Mouse (Mus musculus): ENCODE data around the gene Hoxa9. TPM values are rescaled to one million over a fixed set of nuclear protein-coding genes. Genes with fewer than 3 reads are reported as not detected.

Gene Hoxa9
- total RNA-seq (2021), result 10 to 100 TPM in 1 of 2 experiments, 1 to 10 TPM in 1; 7.8 to 11.2 TPM
- long read RNA-seq, experiment 1, transcript Hoxa9-201 (2 exons, 3,226 nt), result major isoform, 13 of 30 reads
- long read RNA-seq, experiment 1, transcript Hoxa9-202 (3 exons, 851 nt), result minor isoform, 9 of 30 reads
- long read RNA-seq, experiment 1, partial matches to known transcripts, result 0 of 30 reads
- long read RNA-seq, experiment 1, other reads (novel, unspliced or antisense), result 8 of 30 reads
- long read RNA-seq, experiment 2, transcript Hoxa9-201 (2 exons, 3,226 nt), result major isoform, 7 of 13 reads
- long read RNA-seq, experiment 2, partial matches to known transcripts, result 0 of 13 reads
- long read RNA-seq, experiment 2, other reads (novel, unspliced or antisense), result 3 of 13 reads

- DNase-seq, result peak; percentile 68
These were observed at the start of gene Hoxa9 for GRCm38 (mm10) chr6:52230516-52231165. Hoxa9 (minus strand) TSS chr6:52231089.

GRCm38 (mm10) chr6:52276920-52277319 lies 46.0 kb upstream of the Hoxa9 start:
- no peak for DNase-seq

GRCm38 (mm10) chr6:52276382-52276781 lies 45.5 kb upstream of the Hoxa9 start:
- no peak for DNase-seq

- no peak for DNase-seq
These were observed 44.8 kb upstream of the Hoxa9 start for GRCm38 (mm10) chr6:52275563-52276280.

GRCm38 (mm10) chr6:52274576-52274975 lies 43.7 kb upstream of the Hoxa9 start:
- DNase-seq, result no peak

GRCm38 (mm10) chr6:52273656-52274280 lies 42.9 kb upstream of the Hoxa9 start:
- DNase-seq, result no peak

- no peak for DNase-seq
These were observed 42.1 kb upstream of the Hoxa9 start for GRCm38 (mm10) chr6:52272766-52273655.

- peak; percentile 67 for DNase-seq
These were observed 39.9 kb upstream of the Hoxa9 start for GRCm38 (mm10) chr6:52270494-52271480.

GRCm38 (mm10) chr6:52268756-52269155 lies 37.9 kb upstream of the Hoxa9 start:
- no peak for DNase-seq

GRCm38 (mm10) chr6:52268341-52268740 lies 37.5 kb upstream of the Hoxa9 start:
- no peak for DNase-seq

GRCm38 (mm10) chr6:52267691-52268090 lies 36.8 kb upstream of the Hoxa9 start:
- no peak for DNase-seq

GRCm38 (mm10) chr6:52267221-52267620 lies 36.3 kb upstream of the Hoxa9 start:
- no peak for DNase-seq

- DNase-seq, result no peak
These were observed 35.7 kb upstream of the Hoxa9 start for GRCm38 (mm10) chr6:52266666-52266985.

- no peak for DNase-seq
These were observed 35.2 kb upstream of the Hoxa9 start for GRCm38 (mm10) chr6:52265913-52266665.

- no peak for DNase-seq
These were observed 34.5 kb upstream of the Hoxa9 start for GRCm38 (mm10) chr6:52265306-52265912.

- no peak for DNase-seq
These were observed 33.4 kb upstream of the Hoxa9 start for GRCm38 (mm10) chr6:52264106-52264790.

- no peak for DNase-seq
These were observed 32.4 kb upstream of the Hoxa9 start for GRCm38 (mm10) chr6:52263321-52263585.

GRCm38 (mm10) chr6:52262463-52263320 lies 31.8 kb upstream of the Hoxa9 start:
- no peak for DNase-seq
